Mouse (Mus musculus) liver, adult 2 months (tissue): ENCODE data around the gene 4933414I15Rik.

Experiments
- CTCF ChIP-seq: fragments of 200-500 bp; IDR thresholded peaks from 2 replicates; pipeline ENCODE4 v1.5.1; 2011; ENCODE audit warnings: low read depth, low read length, control low read depth
- POLR2A ChIP-seq: fragments of 200-500 bp; IDR thresholded peaks from 2 replicates; pipeline ENCODE4 v1.6.1; 2011; ENCODE audit warnings: low read length, control low read depth; ENCODE audit not compliant: insufficient read depth; ENCODE audit errors: extremely low read depth

- TF ChIP-seq POLR2A = no peak
- TF ChIP-seq CTCF = no peak
Measured at GRCm38 (mm10) chr11:50892441-50892840, 51.1 kb downstream of the 4933414I15Rik start.
